Mouse (Mus musculus): ENCODE results near the gene Syt5. TPM values are rescaled to one million over a fixed set of nuclear protein-coding genes. Genes with fewer than 3 reads are reported as not detected.
"Not testable (repeated sequence)": the region's sequence is repeated elsewhere in the genome, so short reads cannot be mapped to it uniquely, and the experiment has no call there.

Syt5 gene
- polyA plus RNA-seq, 1 experiment from 2014 or later, result 222 TPM

- no peak overlapping the region for H3K4me2 ChIP-seq (ENCODE audit: low read length)
- no peak overlapping the region for H3K27ac ChIP-seq (ENCODE audit: low read length)
- no peak overlapping the region for H3K9ac ChIP-seq (replicated peaks; ENCODE audit: low read depth, low read length)
- H3K27me3 ChIP-seq (replicated peaks; ENCODE audit: control insufficient read depth, insufficient read depth, low read length), result no peaks in the 10 kb centered on the region
- H3K36me3 ChIP-seq (ENCODE audit: control insufficient read depth, insufficient read depth), result peaks cover 6% of the 10 kb centered on the region; the same call in 1 of the 2 replicates
- WGBS, result 44% methylated on average over 17 of the region's 17 CpGs
- H3K4me3 ChIP-seq (replicated peaks; ENCODE audit: low read length), result no peak overlapping the region
- no peak for ATAC-seq
- H3K4me1 ChIP-seq (replicated peaks; ENCODE audit: control insufficient read depth, insufficient read depth, low read length), result peaks cover 10% of the 10 kb centered on the region
- no peaks in the 10 kb centered on the region for H3K9me3 ChIP-seq (ENCODE audit: control insufficient read depth, low read length)
Measured at GRCm38 (mm10) chr7:4542013-4542412, 5.3 kb downstream of the Syt5 start.

- Histone ChIP-seq H3K36me3 (ENCODE audit: control insufficient read depth, insufficient read depth) (peaks cover 6% of the 10 kb centered on the region; the same call in 1 of the 2 replicates), H3K27ac (ENCODE audit: low read length) (no peak overlapping the region), H3K9me3 (ENCODE audit: control insufficient read depth, low read length) (no peaks in the 10 kb centered on the region), H3K4me1 (replicated peaks; ENCODE audit: control insufficient read depth, insufficient read depth, low read length) (peaks cover 9% of the 10 kb centered on the region), H3K9ac (replicated peaks; ENCODE audit: low read depth, low read length) (no peak overlapping the region), H3K4me2 (ENCODE audit: low read length) (no peak overlapping the region), H3K27me3 (replicated peaks; ENCODE audit: control insufficient read depth, insufficient read depth, low read length) (no peaks in the 10 kb centered on the region), H3K4me3 (replicated peaks; ENCODE audit: low read length) (no peak overlapping the region)
- ATAC-seq, result no peak
- WGBS, result 72% methylated on average over 5 of the region's 5 CpGs
Measured at GRCm38 (mm10) chr7:4541344-4541743, 6.0 kb downstream of the Syt5 start.

- WGBS, result 86% methylated on average over 2 of the region's 2 CpGs
- H3K27ac ChIP-seq (ENCODE audit: low read length), result no peak overlapping the region
- ATAC-seq, result no peak
- 0 out of 2 replicates have a peak, but pooled peaks cover 2% of the 10 kb centered on the region for H3K27me3 ChIP-seq (replicated peaks; ENCODE audit: control insufficient read depth, insufficient read depth, low read length)
- no peaks in the 10 kb centered on the region for H3K9me3 ChIP-seq (ENCODE audit: control insufficient read depth, low read length)
- no peak overlapping the region for H3K4me2 ChIP-seq (ENCODE audit: low read length)
- H3K9ac ChIP-seq (replicated peaks; ENCODE audit: low read depth, low read length), result no peak overlapping the region
- H3K4me1 ChIP-seq (replicated peaks; ENCODE audit: control insufficient read depth, insufficient read depth, low read length), result no peaks in the 10 kb centered on the region
- H3K4me3 ChIP-seq (replicated peaks; ENCODE audit: low read length), result no peak overlapping the region
- peaks cover 6% of the 10 kb centered on the region; the same call in 1 of the 2 replicates for H3K36me3 ChIP-seq (ENCODE audit: control insufficient read depth, insufficient read depth)
Measured at GRCm38 (mm10) chr7:4539019-4539418, 8.3 kb downstream of the Syt5 start.

GRCm38 (mm10) chr7:4537181-4537580 is 10.2 kb downstream of the Syt5 start:
- Histone ChIP-seq H3K9me3 (ENCODE audit: control insufficient read depth, low read length) (no peaks in the 10 kb centered on the region), H3K4me3 (replicated peaks; ENCODE audit: low read length) (no peak overlapping the region), H3K36me3 (ENCODE audit: control insufficient read depth, insufficient read depth) (peaks cover 5% of the 10 kb centered on the region; the same call in 1 of the 2 replicates), H3K9ac (replicated peaks; ENCODE audit: low read depth, low read length) (no peak overlapping the region), H3K27ac (ENCODE audit: low read length) (no peak overlapping the region), H3K4me2 (ENCODE audit: low read length) (no peak overlapping the region), H3K4me1 (replicated peaks; ENCODE audit: control insufficient read depth, insufficient read depth, low read length) (0 out of 2 replicates have a peak, but pooled peaks cover under 1% of the 10 kb centered on the region), H3K27me3 (replicated peaks; ENCODE audit: control insufficient read depth, insufficient read depth, low read length) (peaks cover 2% of the 10 kb centered on the region; the same call in 1 of the 2 replicates)
- ATAC-seq, result no peak
- 56% methylated on average over 4 of the region's 4 CpGs for WGBS

GRCm38 (mm10) chr7:4536369-4536768 is 11.0 kb downstream of the Syt5 start:
- no peak overlapping the region for H3K4me2 ChIP-seq (ENCODE audit: low read length)
- H3K9me3 ChIP-seq (ENCODE audit: control insufficient read depth, low read length), result no peaks in the 10 kb centered on the region
- no peak overlapping the region for H3K9ac ChIP-seq (replicated peaks; ENCODE audit: low read depth, low read length)
- no peaks in the 10 kb centered on the region for H3K36me3 ChIP-seq (ENCODE audit: control insufficient read depth, insufficient read depth)
- H3K4me3 ChIP-seq (replicated peaks; ENCODE audit: low read length), result no peak overlapping the region
- 0 out of 2 replicates have a peak, but pooled peaks cover 3% of the 10 kb centered on the region for H3K4me1 ChIP-seq (replicated peaks; ENCODE audit: control insufficient read depth, insufficient read depth, low read length)
- H3K27ac ChIP-seq (ENCODE audit: low read length), result no peak overlapping the region
- ATAC-seq, result no peak
- peaks cover 4% of the 10 kb centered on the region; the same call in 1 of the 2 replicates for H3K27me3 ChIP-seq (replicated peaks; ENCODE audit: control insufficient read depth, insufficient read depth, low read length)
- 84% methylated on average over 4 of the region's 4 CpGs for WGBS

- 1% methylated on average over 28 of the region's 28 CpGs for WGBS
- no peaks in the 10 kb centered on the region for H3K9me3 ChIP-seq (ENCODE audit: control insufficient read depth, low read length)
- H3K36me3 ChIP-seq (ENCODE audit: control insufficient read depth, insufficient read depth), result no peaks in the 10 kb centered on the region
- H3K4me3 ChIP-seq (replicated peaks; ENCODE audit: low read length), result peak within 1 kb of the TSS; percentile 26
- H3K4me2 ChIP-seq (ENCODE audit: low read length), result peak within 1 kb of the TSS; percentile 45
- 0 out of 2 replicates have a peak, but pooled peaks cover 3% of the 10 kb centered on the region for H3K4me1 ChIP-seq (replicated peaks; ENCODE audit: control insufficient read depth, insufficient read depth, low read length)
- no peak within 1 kb of the TSS for H3K27ac ChIP-seq (ENCODE audit: low read length)
- H3K9ac ChIP-seq (replicated peaks; ENCODE audit: low read depth, low read length), result 0 out of 2 replicates have a peak within 1 kb of the TSS, but pooled peaks have one; percentile 10
- H3K27me3 ChIP-seq (replicated peaks; ENCODE audit: control insufficient read depth, insufficient read depth, low read length), result peaks cover 4% of the 10 kb centered on the region; the same call in 1 of the 2 replicates
- ATAC-seq, result peak; percentile 76
Measured at GRCm38 (mm10) chr7:4532005-4532729, 15.2 kb downstream of the Syt5 start, which contains the start of gene Dnaaf3. TSS of gene Dnaaf3 (minus strand) at chr7:4532453.

GRCm38 (mm10) chr7:4530166-4530565 is 17.2 kb downstream of the Syt5 start:
- not testable (repeated sequence) for H3K36me3 ChIP-seq (ENCODE audit: control insufficient read depth, insufficient read depth); H3K27ac ChIP-seq (ENCODE audit: low read length); H3K9me3 ChIP-seq (ENCODE audit: control insufficient read depth, low read length); H3K4me3 ChIP-seq (replicated peaks; ENCODE audit: low read length); ATAC-seq; H3K4me1 ChIP-seq (replicated peaks; ENCODE audit: control insufficient read depth, insufficient read depth, low read length); H3K4me2 ChIP-seq (ENCODE audit: low read length); H3K9ac ChIP-seq (replicated peaks; ENCODE audit: low read depth, low read length); H3K27me3 ChIP-seq (replicated peaks; ENCODE audit: control insufficient read depth, insufficient read depth, low read length)
- WGBS, result 51% methylated on average over 8 of the region's 8 CpGs

GRCm38 (mm10) chr7:4527302-4527689 is 20.0 kb downstream of the Syt5 start:
- Histone ChIP-seq H3K9ac (replicated peaks; ENCODE audit: low read depth, low read length) (no peak overlapping the region), H3K9me3 (ENCODE audit: control insufficient read depth, low read length) (no peaks in the 10 kb centered on the region), H3K4me1 (replicated peaks; ENCODE audit: control insufficient read depth, insufficient read depth, low read length) (peaks cover 8% of the 10 kb centered on the region; the same call in 1 of the 2 replicates), H3K4me3 (replicated peaks; ENCODE audit: low read length) (no peak overlapping the region; the same call in 1 of the 2 replicates), H3K27me3 (replicated peaks; ENCODE audit: control insufficient read depth, insufficient read depth, low read length) (peaks cover 2% of the 10 kb centered on the region; the same call in 1 of the 2 replicates), H3K36me3 (ENCODE audit: control insufficient read depth, insufficient read depth) (no peaks in the 10 kb centered on the region), H3K4me2 (ENCODE audit: low read length) (peak overlapping the region; percentile 49; the same call in 1 of the 2 replicates), H3K27ac (ENCODE audit: low read length) (no peak overlapping the region)
- WGBS, result 55% methylated on average over 18 of the region's 18 CpGs
- ATAC-seq, result no peak
